Mouse (Mus musculus): Measurements from ENCODE around the gene Tmem201. TPM values are rescaled to one million over a fixed set of nuclear protein-coding genes. Genes with fewer than 3 reads are reported as not detected.
A peak's percentile ranks its signal among the peaks of the same experiment; 100 is the strongest.

Tmem201 gene
- polyA plus RNA-seq (2014; fragmentation: Nextera tagmentation; extraction: Ambion mirVana): 24.6 and 26.2 TPM in 2 replicates

- WGBS: under 1% methylated on average over 88 of the region's 97 CpGs
- Histone ChIP-seq H3K4me2 (ENCODE audit: low read depth, severe bottlenecking) (peak within 1 kb of the TSS; percentile 96), H3K9ac (ENCODE audit: low read length) (peak within 1 kb of the TSS; percentile 89), H3K4me1 (ENCODE audit: control insufficient read depth, insufficient read depth, low read length) (peaks cover 30% of the 10 kb centered on the region), H3K27me3 (ENCODE audit: control insufficient read depth, insufficient read depth, low read length) (no peaks in the 10 kb centered on the region), H3K27ac (replicated peaks; ENCODE audit: low read depth, low read length) (peak within 1 kb of the TSS; percentile 22; the same call in 1 of the 2 replicates), H3K36me3 (ENCODE audit: control insufficient read depth, insufficient read depth, low read length) (no peaks in the 10 kb centered on the region), H3K4me3 (ENCODE audit: low read depth, low read length) (peak within 1 kb of the TSS; percentile 90), H3K9me3 (ENCODE audit: control insufficient read depth, low read length) (no peaks in the 10 kb centered on the region)
- DNase-seq (ENCODE audit: low spot score): peak; percentile 97
- peak; percentile 84 for ATAC-seq (ENCODE audit: insufficient number of reproducible peaks, low FRiP score, low TSS enrichment, low read depth)
Observed at GRCm38 (mm10) chr4:149737383-149738324, at the start of gene Tmem201. Gene Tmem201, minus strand, starts transcription at chr4:149738044.

GRCm38 (mm10) chr4:149784901-149785300 lies 47.1 kb upstream of the Tmem201 start:
- no peak overlapping the region for H3K9ac ChIP-seq (ENCODE audit: low read length)
- H3K9me3 ChIP-seq (ENCODE audit: control insufficient read depth, low read length): no peaks in the 10 kb centered on the region
- WGBS: 92% methylated on average over 5 of the region's 5 CpGs
- no peak for DNase-seq (ENCODE audit: low spot score)
- H3K4me1 ChIP-seq (ENCODE audit: control insufficient read depth, insufficient read depth, low read length): no peaks in the 10 kb centered on the region
- H3K27me3 ChIP-seq (ENCODE audit: control insufficient read depth, insufficient read depth, low read length): no peaks in the 10 kb centered on the region
- H3K4me2 ChIP-seq (ENCODE audit: low read depth, severe bottlenecking): no peak overlapping the region
- no peak overlapping the region for H3K4me3 ChIP-seq (ENCODE audit: low read depth, low read length)
- no peak overlapping the region for H3K27ac ChIP-seq (replicated peaks; ENCODE audit: low read depth, low read length)
- no peaks in the 10 kb centered on the region for H3K36me3 ChIP-seq (ENCODE audit: control insufficient read depth, insufficient read depth, low read length)
- ATAC-seq (ENCODE audit: insufficient number of reproducible peaks, low FRiP score, low TSS enrichment, low read depth): no peak

GRCm38 (mm10) chr4:149784371-149784770 lies 46.5 kb upstream of the Tmem201 start:
- 82% methylated on average over 9 of the region's 9 CpGs for WGBS
- no peaks in the 10 kb centered on the region for H3K36me3 ChIP-seq (ENCODE audit: control insufficient read depth, insufficient read depth, low read length)
- no peak for DNase-seq (ENCODE audit: low spot score)
- H3K4me2 ChIP-seq (ENCODE audit: low read depth, severe bottlenecking): no peak overlapping the region
- 0 out of 2 replicates have a peak overlapping the region, but pooled peaks have one; percentile 7 for H3K9ac ChIP-seq (ENCODE audit: low read length)
- ATAC-seq (ENCODE audit: insufficient number of reproducible peaks, low FRiP score, low TSS enrichment, low read depth): no peak
- no peak overlapping the region for H3K27ac ChIP-seq (replicated peaks; ENCODE audit: low read depth, low read length)
- H3K27me3 ChIP-seq (ENCODE audit: control insufficient read depth, insufficient read depth, low read length): no peaks in the 10 kb centered on the region
- no peak overlapping the region for H3K4me3 ChIP-seq (ENCODE audit: low read depth, low read length)
- H3K9me3 ChIP-seq (ENCODE audit: control insufficient read depth, low read length): no peaks in the 10 kb centered on the region
- no peaks in the 10 kb centered on the region for H3K4me1 ChIP-seq (ENCODE audit: control insufficient read depth, insufficient read depth, low read length)

DNA sequence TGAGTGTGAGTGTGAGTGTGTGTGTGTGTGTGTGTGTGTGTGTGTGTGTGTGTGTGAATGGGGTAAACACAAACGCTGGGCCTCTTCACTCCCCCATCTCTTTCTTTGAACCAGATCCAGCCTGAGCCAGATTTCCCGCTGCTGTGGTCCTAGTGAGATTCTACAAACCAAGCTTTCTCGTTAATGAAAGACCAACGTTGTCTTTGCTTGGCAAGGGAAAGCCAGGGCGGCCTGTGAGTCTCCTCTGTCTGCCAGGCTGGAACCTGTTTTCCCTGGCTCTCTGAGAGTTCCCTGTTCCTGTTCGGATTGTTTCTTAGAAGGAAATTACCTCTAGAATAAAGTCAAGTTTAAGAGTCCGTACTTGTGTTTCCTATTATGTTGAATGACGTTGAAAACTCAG lies 45.1 kb upstream of the Tmem201 start:
- Histone ChIP-seq H3K27me3 (ENCODE audit: control insufficient read depth, insufficient read depth, low read length) (no peaks in the 10 kb centered on the region), H3K4me1 (ENCODE audit: control insufficient read depth, insufficient read depth, low read length) (no peaks in the 10 kb centered on the region), H3K9ac (ENCODE audit: low read length) (no peak overlapping the region), H3K4me3 (ENCODE audit: low read depth, low read length) (no peak overlapping the region), H3K9me3 (ENCODE audit: control insufficient read depth, low read length) (no peaks in the 10 kb centered on the region), H3K4me2 (ENCODE audit: low read depth, severe bottlenecking) (no peak overlapping the region), H3K27ac (replicated peaks; ENCODE audit: low read depth, low read length) (no peak overlapping the region), H3K36me3 (ENCODE audit: control insufficient read depth, insufficient read depth, low read length) (no peaks in the 10 kb centered on the region)
- DNase-seq (ENCODE audit: low spot score) (no peak), ATAC-seq (ENCODE audit: insufficient number of reproducible peaks, low FRiP score, low TSS enrichment, low read depth) (no peak)
- WGBS: 77% methylated on average over 8 of the region's 8 CpGs

- no peak overlapping the region for H3K9ac ChIP-seq (ENCODE audit: low read length)
- DNase-seq (ENCODE audit: low spot score): no peak
- no peaks in the 10 kb centered on the region for H3K9me3 ChIP-seq (ENCODE audit: control insufficient read depth, low read length)
- no peak overlapping the region for H3K4me2 ChIP-seq (ENCODE audit: low read depth, severe bottlenecking)
- no peaks in the 10 kb centered on the region for H3K36me3 ChIP-seq (ENCODE audit: control insufficient read depth, insufficient read depth, low read length)
- WGBS: 80% methylated on average over 13 of the region's 13 CpGs
- no peak for ATAC-seq (ENCODE audit: insufficient number of reproducible peaks, low FRiP score, low TSS enrichment, low read depth)
- H3K27me3 ChIP-seq (ENCODE audit: control insufficient read depth, insufficient read depth, low read length): no peaks in the 10 kb centered on the region
- no peaks in the 10 kb centered on the region for H3K4me1 ChIP-seq (ENCODE audit: control insufficient read depth, insufficient read depth, low read length)
- H3K4me3 ChIP-seq (ENCODE audit: low read depth, low read length): no peak overlapping the region
- H3K27ac ChIP-seq (replicated peaks; ENCODE audit: low read depth, low read length): no peak overlapping the region
Observed at GRCm38 (mm10) chr4:149780565-149781356, 42.9 kb upstream of the Tmem201 start.

DNA sequence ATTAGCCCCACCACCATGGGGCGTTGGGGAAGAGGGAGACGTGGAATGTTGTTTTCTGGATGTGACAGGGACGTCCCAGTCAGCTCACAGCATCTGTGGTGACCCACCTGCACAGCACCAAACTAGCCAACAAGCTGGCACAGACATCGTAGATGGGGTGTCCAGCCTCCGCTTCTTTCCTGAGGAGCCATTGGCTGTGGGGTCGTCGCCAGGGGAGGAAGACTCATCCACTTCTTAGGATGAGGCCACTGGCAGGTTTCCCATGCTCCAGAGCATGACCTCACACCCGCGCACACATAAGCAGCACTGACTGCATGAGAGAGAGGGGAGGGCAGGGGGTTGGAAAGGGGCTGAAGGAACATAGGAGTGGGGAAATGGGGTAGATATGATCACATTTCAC lies 42.1 kb upstream of the Tmem201 start:
- ATAC-seq (ENCODE audit: insufficient number of reproducible peaks, low FRiP score, low TSS enrichment, low read depth): no peak
- H3K36me3 ChIP-seq (ENCODE audit: control insufficient read depth, insufficient read depth, low read length): no peaks in the 10 kb centered on the region
- no peak overlapping the region for H3K9ac ChIP-seq (ENCODE audit: low read length)

GRCm38 (mm10) chr4:149777126-149777525 lies 39.3 kb upstream of the Tmem201 start:
- no peak for ATAC-seq (ENCODE audit: insufficient number of reproducible peaks, low FRiP score, low TSS enrichment, low read depth)
- no peaks in the 10 kb centered on the region for H3K9me3 ChIP-seq (ENCODE audit: control insufficient read depth, low read length)
- H3K27ac ChIP-seq (replicated peaks; ENCODE audit: low read depth, low read length): no peak overlapping the region

More for the DNA sequence above, 42.1 kb upstream of the Tmem201 start:
- Histone ChIP-seq H3K4me1 (ENCODE audit: control insufficient read depth, insufficient read depth, low read length) (no peaks in the 10 kb centered on the region), H3K9me3 (ENCODE audit: control insufficient read depth, low read length) (no peaks in the 10 kb centered on the region), H3K4me3 (ENCODE audit: low read depth, low read length) (no peak overlapping the region), H3K27me3 (ENCODE audit: control insufficient read depth, insufficient read depth, low read length) (no peaks in the 10 kb centered on the region), H3K27ac (replicated peaks; ENCODE audit: low read depth, low read length) (no peak overlapping the region), H3K4me2 (ENCODE audit: low read depth, severe bottlenecking) (no peak overlapping the region)
- DNase-seq (ENCODE audit: low spot score): no peak
- WGBS: 84% methylated on average over 9 of the region's 9 CpGs

GRCm38 (mm10) chr4:149775760-149776362 lies 38.0 kb upstream of the Tmem201 start:
- Histone ChIP-seq H3K9ac (ENCODE audit: low read length) (no peak overlapping the region), H3K27me3 (ENCODE audit: control insufficient read depth, insufficient read depth, low read length) (no peaks in the 10 kb centered on the region), H3K36me3 (ENCODE audit: control insufficient read depth, insufficient read depth, low read length) (no peaks in the 10 kb centered on the region), H3K27ac (replicated peaks; ENCODE audit: low read depth, low read length) (no peak overlapping the region), H3K4me3 (ENCODE audit: low read depth, low read length) (no peak overlapping the region), H3K9me3 (ENCODE audit: control insufficient read depth, low read length) (no peaks in the 10 kb centered on the region), H3K4me2 (ENCODE audit: low read depth, severe bottlenecking) (no peak overlapping the region), H3K4me1 (ENCODE audit: control insufficient read depth, insufficient read depth, low read length) (0 out of 2 replicates have a peak, but pooled peaks cover 7% of the 10 kb centered on the region)
- DNase-seq (ENCODE audit: low spot score) (no peak), ATAC-seq (ENCODE audit: insufficient number of reproducible peaks, low FRiP score, low TSS enrichment, low read depth) (no peak)
- 46% methylated on average over 8 of the region's 8 CpGs for WGBS

More at GRCm38 (mm10) chr4:149777126-149777525, 39.3 kb upstream of the Tmem201 start:
- H3K4me3 ChIP-seq (ENCODE audit: low read depth, low read length): no peak overlapping the region
- H3K4me2 ChIP-seq (ENCODE audit: low read depth, severe bottlenecking): no peak overlapping the region
- H3K36me3 ChIP-seq (ENCODE audit: control insufficient read depth, insufficient read depth, low read length): no peaks in the 10 kb centered on the region
- 0 out of 2 replicates have a peak, but pooled peaks cover 7% of the 10 kb centered on the region for H3K4me1 ChIP-seq (ENCODE audit: control insufficient read depth, insufficient read depth, low read length)
- H3K9ac ChIP-seq (ENCODE audit: low read length): no peak overlapping the region
- H3K27me3 ChIP-seq (ENCODE audit: control insufficient read depth, insufficient read depth, low read length): no peaks in the 10 kb centered on the region
- no peak for DNase-seq (ENCODE audit: low spot score)
- WGBS: 85% methylated on average over 9 of the region's 9 CpGs
